Comparison of ENCODE assay signal across 15 mouse cellular contexts in the genomic region with DNA sequence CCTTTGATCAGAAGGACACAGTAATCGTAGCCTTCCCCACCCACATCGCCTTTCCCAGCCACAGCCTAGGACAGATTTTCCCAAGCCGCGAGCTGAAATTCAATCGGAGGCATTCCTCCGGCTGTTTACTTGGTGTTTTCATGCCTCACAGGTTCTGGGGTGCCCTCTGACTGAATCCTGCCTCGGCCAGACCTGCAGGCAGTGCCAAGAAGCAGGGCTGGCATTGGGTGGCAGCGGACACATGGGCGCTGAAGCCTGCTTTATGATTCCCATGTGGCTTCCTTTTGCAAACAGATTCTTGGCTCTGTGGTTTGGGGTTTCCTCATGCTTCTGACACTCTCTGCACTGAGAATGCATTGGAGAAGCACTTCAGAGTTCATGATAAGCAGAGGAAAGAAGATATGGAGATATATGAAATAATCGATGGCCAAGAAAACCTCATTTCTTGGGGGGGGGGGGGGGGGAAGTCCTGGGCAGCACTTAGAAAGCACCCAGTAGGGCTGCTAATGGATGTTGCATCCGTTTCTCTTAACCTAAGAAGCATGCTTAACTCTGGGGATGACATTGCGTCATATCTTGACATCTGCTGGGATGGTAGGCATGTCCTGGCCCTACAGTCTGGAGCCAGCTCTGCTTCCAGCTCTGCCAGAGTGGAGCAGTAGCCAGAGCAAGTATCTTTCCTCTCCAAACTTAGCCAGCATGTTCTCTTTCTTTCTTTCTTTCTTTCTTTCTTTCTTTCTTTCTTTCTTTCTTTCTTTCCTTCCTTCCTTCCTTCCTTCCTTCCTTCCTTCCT.
DNase-seq lines count a peak whose midpoint lies in the region; ATAC-seq lines count a peak whose summit lies in the region.
"Had no signal": no experiment of that assay in that cellular context is flagged by ENCODE, and none has a peak within 500 bp of the region (broad histone marks: within the 10 kb centered on the region; RNA-seq: fewer than 3 reads in every experiment).

No protein-coding gene starts in this region.

- ATAC-seq in kidney, embryonic 14.5 days (ENCODE audit: low FRiP score, low TSS enrichment) = peak; percentile 54; the same call in 1 of the 2 replicates
- ATAC-seq in hindbrain, embryonic 13.5 days (ENCODE audit: low FRiP score) = no peak
- ATAC-seq: activated CD4-positive, CD25-positive, alpha-beta regulatory T cell, adult 4 months; forebrain, embryonic 16.5 days had no signal

- no peaks in the 10 kb centered on the region for H3K36me3 ChIP-seq in kidney, embryonic 14.5 days (ENCODE audit: control insufficient read depth, insufficient read depth, low read length)
- H3K36me3 ChIP-seq in hindbrain, embryonic 13.5 days = no peaks in the 10 kb centered on the region
- H3K36me3 ChIP-seq: G1E; heart, embryonic 15.5 days; limb, embryonic 10.5 days had no signal

- 53% methylated on average over 12 of the region's 12 CpGs for WGBS in kidney, embryonic 14.5 days
- WGBS in hindbrain, embryonic 13.5 days = 84% methylated on average over 12 of the region's 12 CpGs

- DNase-seq in thymus, postnatal 14 days = peak; percentile 34
- DNase-seq in thymus, postnatal 4 days = no peak
- peak; percentile 84 for DNase-seq in gastrocnemius, adult 18-20 months (ENCODE audit: low spot score)
- no peak for DNase-seq in embryo, embryonic 10.5 days (ENCODE audit: low spot score)
- no peak for DNase-seq in heart, adult 9 months (ENCODE audit: low spot score in 2 of 2)
- DNase-seq: embryo, embryonic 11 days; layer of hippocampus, adult 9-11 months; thymus, adult 18-20 months had no signal

- H3K27ac ChIP-seq in kidney, embryonic 14.5 days (ENCODE audit: low read depth, low read length) = no peak overlapping the region
- no peak overlapping the region for H3K27ac ChIP-seq in hindbrain, embryonic 13.5 days
- H3K27ac ChIP-seq: heart, embryonic 15.5 days; limb, embryonic 10.5 days had no signal

- H3K4me2 ChIP-seq in kidney, embryonic 14.5 days (replicated peaks; ENCODE audit: low read depth, low read length) = no peak overlapping the region
- H3K4me2 ChIP-seq in hindbrain, embryonic 13.5 days = no peak overlapping the region
- H3K4me2 ChIP-seq: heart, embryonic 15.5 days had no signal

- no peaks in the 10 kb centered on the region for H3K27me3 ChIP-seq in kidney, embryonic 14.5 days (ENCODE audit: control insufficient read depth, insufficient read depth, low read length)
- H3K27me3 ChIP-seq in hindbrain, embryonic 13.5 days = no peaks in the 10 kb centered on the region
- H3K27me3 ChIP-seq: heart, embryonic 15.5 days had no signal

- H3K4me1 ChIP-seq in kidney, embryonic 14.5 days (ENCODE audit: control insufficient read depth, insufficient read depth, low read length) = no peaks in the 10 kb centered on the region
- H3K4me1 ChIP-seq in hindbrain, embryonic 13.5 days (replicated peaks) = no peaks in the 10 kb centered on the region

- no peak overlapping the region for H3K9ac ChIP-seq in kidney, embryonic 14.5 days (ENCODE audit: low read depth, low read length)
- no peak overlapping the region for H3K9ac ChIP-seq in hindbrain, embryonic 13.5 days
- H3K9ac ChIP-seq: heart, embryonic 15.5 days had no signal

- no peaks in the 10 kb centered on the region for H3K9me3 ChIP-seq in kidney, embryonic 14.5 days (ENCODE audit: control insufficient read depth, low read length)
- H3K9me3 ChIP-seq in hindbrain, embryonic 13.5 days = no peaks in the 10 kb centered on the region
- H3K9me3 ChIP-seq: G1E; heart, embryonic 15.5 days; limb, embryonic 10.5 days had no signal

- no peak overlapping the region for H3K4me3 ChIP-seq in kidney, embryonic 14.5 days (ENCODE audit: low read length)
- H3K4me3 ChIP-seq in hindbrain, embryonic 13.5 days = no peak overlapping the region
- H3K4me3 ChIP-seq: heart, embryonic 15.5 days; limb, embryonic 10.5 days had no signal

Comparison
In these comparisons a context has a peak if more than half of its experiments do, and no peak if none do; other contexts are left out.
1. DNase-seq: peak in thymus, postnatal 14 days (single experiment) and gastrocnemius, adult 18-20 months (single experiment); none in thymus, postnatal 4 days (single experiment), embryo, embryonic 10.5 days (single experiment) and heart, adult 9 months (0 of 2).